ENCODE assay signal across 13 mouse cellular contexts in genomic region chr4:106959506-106960302, GRCm38 (mm10). TPM values are rescaled to one million over a fixed set of nuclear protein-coding genes. Genes with fewer than 3 reads are reported as not detected.
DNase-seq lines count a peak whose midpoint lies in the region; ATAC-seq lines count a peak whose summit lies in the region.
"Had no signal": no experiment of that assay in that cellular context is flagged by ENCODE, and none has a peak within 500 bp of the region (broad histone marks: within the 10 kb centered on the region; RNA-seq: fewer than 3 reads in every experiment).

No protein-coding gene starts in this region.

- H3K9me3 ChIP-seq in liver, embryonic 16.5 days (replicated peaks; ENCODE audit: control insufficient read depth, low read length), result no peaks in the 10 kb centered on the region
- no peaks in the 10 kb centered on the region for H3K9me3 ChIP-seq in liver, embryonic 11.5 days (ENCODE audit: control insufficient read depth, low read length)
- H3K9me3 ChIP-seq in forebrain, embryonic 14.5 days (replicated peaks; ENCODE audit: control insufficient read depth, low read length), result no peaks in the 10 kb centered on the region
- H3K9me3 ChIP-seq in stomach, embryonic 15.5 days, result no peaks in the 10 kb centered on the region
- H3K9me3 ChIP-seq: embryonic facial prominence, embryonic 13.5 days had no signal

- H3K4me2 ChIP-seq in liver, embryonic 16.5 days (ENCODE audit: low read depth, low read length), result no peak overlapping the region
- no peak overlapping the region for H3K4me2 ChIP-seq in liver, embryonic 11.5 days
- no peak overlapping the region; the same call in 1 of the 2 replicates for H3K4me2 ChIP-seq in forebrain, embryonic 14.5 days (ENCODE audit: low read length)
- H3K4me2 ChIP-seq in stomach, embryonic 15.5 days, result no peak overlapping the region
- H3K4me2 ChIP-seq: embryonic facial prominence, embryonic 13.5 days had no signal

- no peaks in the 10 kb centered on the region for H3K27me3 ChIP-seq in liver, embryonic 16.5 days (ENCODE audit: control insufficient read depth, insufficient read depth, low read depth, low read length)
- no peaks in the 10 kb centered on the region for H3K27me3 ChIP-seq in liver, embryonic 11.5 days (replicated peaks; ENCODE audit: control insufficient read depth, insufficient read depth, low read length)
- no peaks in the 10 kb centered on the region for H3K27me3 ChIP-seq in forebrain, embryonic 14.5 days (replicated peaks; ENCODE audit: control insufficient read depth, insufficient read depth, low read length)
- no peaks in the 10 kb centered on the region for H3K27me3 ChIP-seq in stomach, embryonic 15.5 days (replicated peaks)
- H3K27me3 ChIP-seq: embryonic facial prominence, embryonic 13.5 days had no signal

- WGBS in liver, embryonic 16.5 days (ENCODE audit: insufficient replicate concordance), result 77% methylated on average over 12 of the region's 12 CpGs
- WGBS in liver, embryonic 11.5 days, result 72% methylated on average over 12 of the region's 12 CpGs
- 34% methylated on average over 12 of the region's 12 CpGs for WGBS in forebrain, embryonic 14.5 days
- WGBS in stomach, embryonic 15.5 days, result 47% methylated on average over 12 of the region's 12 CpGs

- no peak for DNase-seq in liver, embryonic 11.5 days (ENCODE audit: low spot score)
- DNase-seq in forebrain, embryonic 14.5 days (ENCODE audit: low spot score), result peak; percentile 87
- peak; percentile 51 for DNase-seq in mesoderm, embryonic 11.5 days (ENCODE audit: low read depth, low spot score)
- no peak for DNase-seq in cerebellum, adult 9-10 months
- DNase-seq in thymus, postnatal 4 days, result no peak
- DNase-seq: cerebellum, adult 11-12 months; gastrocnemius, postnatal 10 days; kidney, postnatal 14 days; lung, postnatal 4 days had no signal

- H3K36me3 ChIP-seq in liver, embryonic 16.5 days (ENCODE audit: control insufficient read depth, insufficient read depth), result no peaks in the 10 kb centered on the region
- 0 out of 2 replicates have a peak, but pooled peaks cover 2% of the 10 kb centered on the region for H3K36me3 ChIP-seq in liver, embryonic 11.5 days (ENCODE audit: control insufficient read depth, insufficient read depth, low read length)
- peaks cover 3% of the 10 kb centered on the region; the same call in 1 of the 2 replicates for H3K36me3 ChIP-seq in forebrain, embryonic 14.5 days (ENCODE audit: control insufficient read depth, insufficient read depth, low read length)
- no peaks in the 10 kb centered on the region for H3K36me3 ChIP-seq in stomach, embryonic 15.5 days

- peaks cover 49% of the 10 kb centered on the region for H3K4me1 ChIP-seq in liver, embryonic 16.5 days (ENCODE audit: control insufficient read depth, low read depth, low read length)
- peaks cover 58% of the 10 kb centered on the region for H3K4me1 ChIP-seq in liver, embryonic 11.5 days (replicated peaks; ENCODE audit: control insufficient read depth, insufficient read depth, low read length)
- H3K4me1 ChIP-seq in forebrain, embryonic 14.5 days (ENCODE audit: control insufficient read depth, insufficient read depth, low read length), result peaks cover 83% of the 10 kb centered on the region
- H3K4me1 ChIP-seq in stomach, embryonic 15.5 days, result peaks cover 52% of the 10 kb centered on the region

- peak; percentile 49 for ATAC-seq in liver, embryonic 16.5 days (ENCODE audit: low read depth)
- ATAC-seq in liver, embryonic 11.5 days (replicated peaks; ENCODE audit: low FRiP score), result no peak
- peak; percentile 42; the same call in 1 of the 2 replicates for ATAC-seq in forebrain, embryonic 14.5 days
- ATAC-seq in stomach, embryonic 15.5 days (ENCODE audit: insufficient read depth, low FRiP score, low read depth), result peak; percentile 75
- ATAC-seq in inflammation-experienced regulatory T-cells, adult 6 months, result no peak

- H3K4me3 ChIP-seq in liver, embryonic 16.5 days (ENCODE audit: low read depth, low read length), result no peak overlapping the region
- no peak overlapping the region for H3K4me3 ChIP-seq in liver, embryonic 11.5 days (ENCODE audit: low read depth, low read length)
- no peak overlapping the region for H3K4me3 ChIP-seq in forebrain, embryonic 14.5 days (ENCODE audit: low read depth, low read length)
- H3K4me3 ChIP-seq in stomach, embryonic 15.5 days (replicated peaks), result no peak overlapping the region
- H3K4me3 ChIP-seq: embryonic facial prominence, embryonic 13.5 days had no signal

- no peak overlapping the region for H3K9ac ChIP-seq in liver, embryonic 16.5 days (ENCODE audit: low read depth, low read length)
- H3K9ac ChIP-seq in liver, embryonic 11.5 days (ENCODE audit: low read depth, low read length), result no peak overlapping the region
- no peak overlapping the region for H3K9ac ChIP-seq in forebrain, embryonic 14.5 days (ENCODE audit: low read length)
- H3K9ac ChIP-seq in stomach, embryonic 15.5 days, result no peak overlapping the region
- H3K9ac ChIP-seq: embryonic facial prominence, embryonic 13.5 days had no signal

- no peak overlapping the region for H3K27ac ChIP-seq in liver, embryonic 16.5 days (ENCODE audit: low read length)
- H3K27ac ChIP-seq in liver, embryonic 11.5 days (ENCODE audit: low read depth, low read length), result no peak overlapping the region
- H3K27ac ChIP-seq in forebrain, embryonic 14.5 days (ENCODE audit: low read depth, low read length), result peak overlapping the region; percentile 81
- H3K27ac ChIP-seq in stomach, embryonic 15.5 days, result peak overlapping the region; percentile 46
- H3K27ac ChIP-seq: embryonic facial prominence, embryonic 13.5 days had no signal

RNA-seq across cellular contexts. Expression of gene Ssbp3, which starts 49.2 kb away (rescaled TPM):
- polyA plus RNA-seq in liver, embryonic 16.5 days (2015; fragmentation: Nextera tagmentation; extraction: Ambion mirVana), result 27.4 and 31.5 TPM in 2 replicates
- polyA plus RNA-seq in liver, embryonic 11.5 days (2014; fragmentation: Nextera tagmentation; extraction: Ambion mirVana), result 71.1 and 89.0 TPM in 2 replicates
- polyA plus RNA-seq in forebrain, embryonic 14.5 days (2014; fragmentation: Nextera tagmentation; extraction: Ambion mirVana), result 118 and 127 TPM in 2 replicates
- 92.4 and 98.5 TPM in 2 replicates for polyA plus RNA-seq in stomach, embryonic 15.5 days (2015; fragmentation: Nextera tagmentation; extraction: Ambion mirVana)
- 10 to 100 TPM; 36.1 to 45.6 (median 43.4) TPM for polyA plus RNA-seq in inflammation-experienced regulatory T-cells, adult 6 months (2017; shearing (Covaris generic))

Comparison
In these comparisons a context has a peak if more than half of its experiments do, and no peak if none do; other contexts are left out.
1. ATAC-seq: peak in liver, embryonic 16.5 days (single experiment), forebrain, embryonic 14.5 days (single experiment) and stomach, embryonic 15.5 days (single experiment); none in liver, embryonic 11.5 days (single experiment) and inflammation-experienced regulatory T-cells, adult 6 months (single experiment).
2. H3K27ac ChIP-seq: peak in forebrain, embryonic 14.5 days (single experiment) and stomach, embryonic 15.5 days (single experiment); none in liver, embryonic 16.5 days (single experiment) and liver, embryonic 11.5 days (single experiment).
3. DNase-seq: peak in forebrain, embryonic 14.5 days (single experiment) and mesoderm, embryonic 11.5 days (single experiment); none in liver, embryonic 11.5 days (single experiment), cerebellum, adult 9-10 months (single experiment) and thymus, postnatal 4 days (single experiment).